Mouse (Mus musculus): ENCODE data around the gene Fbxo31. TPM values are rescaled to one million over a fixed set of nuclear protein-coding genes. Genes with fewer than 3 reads are reported as not detected.

The Fbxo31 gene
- polyA plus RNA-seq, 1 experiment from 2014 or later, result 39.6 TPM

DNA sequence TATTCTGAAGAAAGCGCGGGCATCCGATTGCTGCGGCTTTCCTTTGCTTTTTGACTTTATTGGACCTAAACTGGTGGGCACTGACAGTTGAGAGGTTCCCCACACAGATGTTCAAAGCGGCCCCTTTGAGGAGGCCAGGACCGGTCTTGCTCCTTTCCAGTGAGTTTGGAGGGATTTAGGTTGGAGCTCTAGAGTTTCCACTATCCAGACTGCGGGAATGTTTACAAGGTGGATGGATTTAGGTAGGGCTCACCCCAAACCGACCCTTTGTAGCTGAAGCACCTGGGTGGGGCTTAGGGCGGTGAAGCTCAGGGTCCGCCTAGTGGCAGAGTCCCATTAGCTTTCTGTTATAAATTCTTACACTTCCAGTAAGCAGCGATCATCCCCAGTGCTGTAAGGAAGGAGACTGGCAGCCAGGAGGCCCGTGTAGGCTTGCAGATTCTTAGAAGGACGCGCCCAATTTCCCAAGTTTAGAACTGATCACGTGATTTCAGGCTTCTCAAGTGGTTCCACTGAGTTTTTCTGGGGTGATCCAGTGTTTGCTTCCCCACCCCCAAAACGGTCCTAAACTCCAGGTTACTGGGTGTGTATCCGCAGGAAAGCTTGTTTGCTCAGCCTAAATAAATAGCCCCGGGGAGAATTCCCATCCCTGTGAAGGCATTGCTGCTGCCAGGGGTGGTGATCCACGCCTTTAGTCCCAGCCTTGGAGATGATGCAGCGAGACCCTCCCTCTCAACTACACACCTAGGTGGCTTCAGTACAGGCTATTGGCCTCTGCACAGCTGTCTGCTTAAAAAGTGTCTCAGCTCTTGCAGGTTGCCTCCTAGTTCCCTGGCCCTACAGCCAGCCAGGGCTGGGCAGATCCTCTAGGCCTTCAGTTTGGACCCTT lies 12.8 kb upstream of the Fbxo31 start:
- Histone ChIP-seq H3K9ac (replicated peaks; ENCODE audit: low read depth, low read length) (peak overlapping the region; percentile 88), H3K9me3 (ENCODE audit: control insufficient read depth, low read length) (no peaks in the 10 kb centered on the region), H3K4me1 (ENCODE audit: control insufficient read depth, insufficient read depth, low read length) (peaks cover 20% of the 10 kb centered on the region), H3K4me2 (ENCODE audit: low read depth, low read length) (peak overlapping the region; percentile 91), H3K4me3 (ENCODE audit: low read depth, low read length) (peak overlapping the region; percentile 84), H3K36me3 (ENCODE audit: control insufficient read depth, insufficient read depth, low read length) (peaks cover 20% of the 10 kb centered on the region), H3K27me3 (ENCODE audit: control insufficient read depth, insufficient read depth, low read length) (no peaks in the 10 kb centered on the region), H3K27ac (ENCODE audit: low read depth, low read length) (peak overlapping the region; percentile 16; the same call in 1 of the 2 replicates)
- 0 out of 2 replicates have a peak, but pooled peaks have one; percentile 14 for ATAC-seq (ENCODE audit: low read depth)
- 15% methylated on average over 20 of the region's 20 CpGs for WGBS

DNA sequence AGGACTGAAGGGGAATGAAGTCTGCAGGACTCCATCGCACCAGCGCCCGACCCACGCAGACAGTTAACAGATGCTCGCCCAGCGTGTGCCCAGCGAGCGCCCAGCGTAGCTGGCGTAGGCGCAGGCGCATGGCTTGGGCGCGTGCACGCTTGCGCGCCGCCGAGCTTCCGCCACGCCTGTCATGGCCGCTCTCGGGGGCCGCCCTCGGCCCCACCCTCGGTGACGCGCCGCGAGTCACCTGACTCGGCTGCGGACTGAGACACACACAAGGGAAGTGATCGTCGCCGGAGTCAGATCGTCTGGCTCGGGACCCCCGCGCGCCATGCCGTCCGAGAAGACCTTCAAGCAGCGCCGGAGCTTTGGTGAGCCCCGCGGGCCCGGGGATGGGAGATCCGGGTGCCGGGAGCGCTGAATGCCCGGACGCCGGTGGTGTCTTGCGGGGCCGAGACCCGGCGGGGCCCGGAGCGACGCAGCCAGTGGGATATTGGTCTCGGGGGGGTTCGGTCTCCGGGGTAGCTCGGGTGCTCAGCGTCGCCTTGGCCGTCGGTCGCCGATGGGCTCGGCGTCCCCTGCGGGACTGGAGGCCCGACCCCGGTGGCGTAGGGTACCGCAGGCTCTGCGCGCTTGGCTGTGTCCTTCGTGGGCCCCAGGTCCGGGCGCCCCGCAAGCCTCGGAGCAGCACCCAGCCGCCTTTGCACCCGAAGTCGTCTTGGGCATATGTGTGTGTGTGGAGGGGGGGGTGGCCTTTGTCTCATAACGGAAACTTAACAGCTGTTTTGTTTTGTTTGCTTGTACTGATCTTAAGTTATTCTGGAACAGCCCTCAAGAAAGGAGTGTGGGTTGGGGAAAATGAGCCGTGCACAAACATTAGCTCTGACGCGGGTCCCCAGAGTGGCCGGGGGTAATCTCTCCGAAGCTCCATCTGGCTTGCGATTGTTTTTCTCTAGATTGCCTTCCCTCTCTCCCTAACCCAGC lies 11.9 kb upstream of the Fbxo31 start, which contains the start of gene Map1lc3b:
Map1lc3b (plus strand) TSS at position 159 of the 975 bp plus-strand sequence.
- Histone ChIP-seq H3K9me3 (ENCODE audit: control insufficient read depth, low read length) (no peaks in the 10 kb centered on the region), H3K4me2 (ENCODE audit: low read depth, low read length) (peak within 1 kb of the TSS; percentile 91), H3K27me3 (ENCODE audit: control insufficient read depth, insufficient read depth, low read length) (no peaks in the 10 kb centered on the region), H3K27ac (ENCODE audit: low read depth, low read length) (peak within 1 kb of the TSS; percentile 85), H3K9ac (replicated peaks; ENCODE audit: low read depth, low read length) (peak within 1 kb of the TSS; percentile 88), H3K36me3 (ENCODE audit: control insufficient read depth, insufficient read depth, low read length) (peaks cover 14% of the 10 kb centered on the region), H3K4me1 (ENCODE audit: control insufficient read depth, insufficient read depth, low read length) (peaks cover 20% of the 10 kb centered on the region), H3K4me3 (ENCODE audit: low read depth, low read length) (peak within 1 kb of the TSS; percentile 84)
- peak; percentile 83 for ATAC-seq (ENCODE audit: low read depth)
- under 1% methylated on average over 82 of the region's 94 CpGs for WGBS

DNA sequence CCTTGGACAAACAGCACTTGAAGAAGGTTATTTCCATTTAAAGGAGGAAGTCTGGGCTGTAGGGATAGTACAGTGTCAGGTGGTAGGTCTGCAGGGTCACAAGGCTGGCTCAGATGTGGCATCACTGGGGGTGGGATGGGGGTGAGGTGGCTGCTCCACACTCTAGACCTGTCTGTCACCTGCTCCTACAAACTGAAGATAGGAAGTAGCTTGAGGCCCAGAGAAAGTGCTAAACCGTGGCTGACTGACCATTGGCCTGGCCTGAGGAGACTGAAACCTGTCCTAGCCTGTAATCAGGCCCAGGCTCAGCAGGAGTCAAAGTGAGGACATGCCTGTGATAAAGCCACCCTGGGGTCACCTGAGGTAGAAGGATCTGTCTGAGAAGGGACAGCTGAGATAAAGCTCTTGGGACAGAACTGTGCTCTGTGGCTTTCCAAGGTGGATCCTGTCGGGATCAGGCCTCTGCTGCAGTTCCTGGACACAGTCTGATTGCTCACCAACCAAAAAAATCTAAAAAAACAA lies 10.7 kb upstream of the Fbxo31 start:
- Histone ChIP-seq H3K36me3 (ENCODE audit: control insufficient read depth, insufficient read depth, low read length) (peaks cover 7% of the 10 kb centered on the region), H3K27me3 (ENCODE audit: control insufficient read depth, insufficient read depth, low read length) (no peaks in the 10 kb centered on the region), H3K4me1 (ENCODE audit: control insufficient read depth, insufficient read depth, low read length) (peaks cover 20% of the 10 kb centered on the region), H3K9ac (replicated peaks; ENCODE audit: low read depth, low read length) (peak overlapping the region; percentile 88; the same call in 1 of the 2 replicates), H3K4me3 (ENCODE audit: low read depth, low read length) (no peak overlapping the region), H3K4me2 (ENCODE audit: low read depth, low read length) (no peak overlapping the region), H3K9me3 (ENCODE audit: control insufficient read depth, low read length) (no peaks in the 10 kb centered on the region), H3K27ac (ENCODE audit: low read depth, low read length) (peak overlapping the region; percentile 78)
- ATAC-seq (ENCODE audit: low read depth), result no peak
- 41% methylated on average over 2 of the region's 2 CpGs for WGBS

DNA sequence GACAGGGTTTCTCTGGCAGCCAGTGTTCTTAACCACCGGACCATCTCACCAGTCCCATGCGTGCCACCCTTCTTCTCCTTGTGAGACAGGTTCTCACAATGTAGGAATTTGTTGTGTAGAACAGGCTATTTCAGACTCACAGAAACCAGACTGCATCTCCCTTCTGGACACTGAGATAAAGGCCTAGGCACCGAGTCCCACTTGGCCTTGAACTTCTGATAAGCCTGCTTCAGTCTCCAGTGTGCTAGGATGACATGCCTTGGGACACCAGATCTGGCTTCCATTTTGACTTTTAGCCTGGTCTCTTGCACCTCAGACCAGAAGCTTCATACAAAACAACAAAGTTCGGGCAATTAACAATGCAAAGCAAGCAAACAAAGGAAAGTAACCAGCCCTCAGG lies 10.1 kb upstream of the Fbxo31 start:
- no peak for ATAC-seq (ENCODE audit: low read depth)
- H3K4me1 ChIP-seq (ENCODE audit: control insufficient read depth, insufficient read depth, low read length), result peaks cover 20% of the 10 kb centered on the region
- H3K27me3 ChIP-seq (ENCODE audit: control insufficient read depth, insufficient read depth, low read length), result no peaks in the 10 kb centered on the region
- H3K27ac ChIP-seq (ENCODE audit: low read depth, low read length), result no peak overlapping the region
- WGBS, result 90% methylated on average over 4 of the region's 4 CpGs
- no peak overlapping the region for H3K9ac ChIP-seq (replicated peaks; ENCODE audit: low read depth, low read length)
- H3K36me3 ChIP-seq (ENCODE audit: control insufficient read depth, insufficient read depth, low read length), result peaks cover 4% of the 10 kb centered on the region; the same call in 1 of the 2 replicates
- H3K9me3 ChIP-seq (ENCODE audit: control insufficient read depth, low read length), result no peaks in the 10 kb centered on the region
- H3K4me3 ChIP-seq (ENCODE audit: low read depth, low read length), result no peak overlapping the region
- H3K4me2 ChIP-seq (ENCODE audit: low read depth, low read length), result no peak overlapping the region

DNA sequence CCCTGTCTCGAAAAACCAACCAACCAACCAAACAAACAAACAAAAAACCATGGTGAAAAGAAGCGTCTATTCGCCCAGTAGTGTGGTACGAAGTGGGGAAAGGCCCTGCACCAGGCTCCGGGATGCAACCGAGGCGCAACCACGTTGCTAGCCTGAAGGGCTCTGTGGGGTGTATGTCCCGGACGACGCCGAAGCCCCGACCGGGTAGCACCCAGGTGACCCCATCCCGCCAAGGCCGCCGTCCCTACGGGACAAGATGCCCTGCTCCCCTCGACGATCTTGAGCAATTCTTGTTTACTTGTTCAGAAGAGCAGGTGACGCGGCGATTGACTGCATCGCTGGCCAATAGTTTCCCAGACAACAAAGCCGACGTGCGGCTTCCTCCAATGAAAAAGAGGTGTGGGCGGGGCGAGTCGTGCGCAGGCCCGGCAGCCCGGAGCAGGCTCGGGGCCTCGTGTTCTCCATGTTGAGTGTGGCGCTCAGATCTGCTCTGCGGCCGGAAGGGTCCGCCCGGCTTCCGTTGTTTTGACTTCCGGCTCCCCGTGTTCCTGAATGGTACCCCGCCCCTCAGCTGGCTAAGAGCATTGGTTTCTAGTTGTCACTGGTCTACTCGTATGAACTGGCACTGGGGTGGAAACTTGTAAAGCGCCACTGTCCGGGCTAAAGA lies 6.7 kb upstream of the Fbxo31 start:
- WGBS, result 1% methylated on average over 47 of the region's 47 CpGs
- Histone ChIP-seq H3K27me3 (ENCODE audit: control insufficient read depth, insufficient read depth, low read length) (no peaks in the 10 kb centered on the region), H3K27ac (ENCODE audit: low read depth, low read length) (peak overlapping the region; percentile 44), H3K4me2 (ENCODE audit: low read depth, low read length) (peak overlapping the region; percentile 50), H3K4me1 (ENCODE audit: control insufficient read depth, insufficient read depth, low read length) (peaks cover 6% of the 10 kb centered on the region; the same call in 1 of the 2 replicates), H3K36me3 (ENCODE audit: control insufficient read depth, insufficient read depth, low read length) (no peaks in the 10 kb centered on the region), H3K9me3 (ENCODE audit: control insufficient read depth, low read length) (no peaks in the 10 kb centered on the region), H3K9ac (replicated peaks; ENCODE audit: low read depth, low read length) (peak overlapping the region; percentile 56), H3K4me3 (ENCODE audit: low read depth, low read length) (peak overlapping the region; percentile 57)
- peak; percentile 94 for ATAC-seq (ENCODE audit: low read depth)

DNA sequence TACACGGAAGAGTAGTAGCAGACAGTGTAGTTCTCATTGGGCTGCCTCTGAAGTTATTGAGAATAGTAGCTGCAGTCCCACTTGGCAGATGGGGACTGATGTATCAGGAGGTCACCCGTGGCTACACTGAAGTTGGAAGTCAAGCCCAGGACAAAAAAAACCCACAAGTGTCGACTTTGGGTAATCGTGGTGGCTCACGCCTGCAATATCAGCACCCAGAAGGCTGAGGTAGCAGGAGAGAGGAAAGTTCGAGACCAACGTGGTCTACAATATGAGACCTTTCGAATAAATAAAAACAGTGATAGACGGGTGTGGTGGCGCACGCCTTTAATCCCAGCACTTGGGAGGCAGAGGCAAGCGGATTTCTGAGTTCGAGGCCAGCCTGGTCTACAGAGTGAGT lies 6.1 kb upstream of the Fbxo31 start:
- no peak for ATAC-seq (ENCODE audit: low read depth)
- WGBS, result 49% methylated on average over 12 of the region's 13 CpGs

DNA sequence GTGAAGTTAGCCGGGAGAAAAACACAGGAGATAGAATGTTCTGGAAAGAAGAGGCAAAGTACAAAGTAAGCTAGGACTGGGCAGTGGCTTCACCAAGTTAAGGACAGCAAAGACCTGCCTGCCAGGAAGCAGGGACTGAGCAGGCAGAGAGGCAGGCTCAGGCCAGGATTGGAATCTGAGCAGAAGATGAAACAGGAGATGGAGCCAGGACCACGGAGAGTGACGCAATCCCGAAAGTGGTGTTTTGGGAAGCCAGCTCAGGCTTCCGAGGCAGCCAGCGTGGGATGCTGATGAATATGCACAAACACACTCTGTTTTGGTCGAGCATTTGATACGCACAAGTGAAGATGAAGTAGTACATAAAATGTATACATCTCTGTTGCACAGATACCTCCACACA lies 5.0 kb upstream of the Fbxo31 start:
- H3K27me3 ChIP-seq (ENCODE audit: control insufficient read depth, insufficient read depth, low read length), result no peaks in the 10 kb centered on the region
- H3K9me3 ChIP-seq (ENCODE audit: control insufficient read depth, low read length), result no peaks in the 10 kb centered on the region
- no peak overlapping the region for H3K4me3 ChIP-seq (ENCODE audit: low read depth, low read length)
- H3K9ac ChIP-seq (replicated peaks; ENCODE audit: low read depth, low read length), result no peak overlapping the region
- no peak for ATAC-seq (ENCODE audit: low read depth)
- no peaks in the 10 kb centered on the region for H3K36me3 ChIP-seq (ENCODE audit: control insufficient read depth, insufficient read depth, low read length)
- no peak overlapping the region for H3K4me2 ChIP-seq (ENCODE audit: low read depth, low read length)
- WGBS, result 62% methylated on average over 8 of the region's 8 CpGs
- no peaks in the 10 kb centered on the region for H3K4me1 ChIP-seq (ENCODE audit: control insufficient read depth, insufficient read depth, low read length)
- H3K27ac ChIP-seq (ENCODE audit: low read depth, low read length), result no peak overlapping the region

More for the DNA sequence above, 6.1 kb upstream of the Fbxo31 start:
- 0 out of 2 replicates have a peak overlapping the region, but pooled peaks have one; percentile 44 for H3K27ac ChIP-seq (ENCODE audit: low read depth, low read length)
- H3K4me1 ChIP-seq (ENCODE audit: control insufficient read depth, insufficient read depth, low read length), result peaks cover 3% of the 10 kb centered on the region; the same call in 1 of the 2 replicates
- peak overlapping the region; percentile 57 for H3K4me3 ChIP-seq (ENCODE audit: low read depth, low read length)
- peak overlapping the region; percentile 49 for H3K4me2 ChIP-seq (ENCODE audit: low read depth, low read length)
- H3K36me3 ChIP-seq (ENCODE audit: control insufficient read depth, insufficient read depth, low read length), result no peaks in the 10 kb centered on the region
- H3K27me3 ChIP-seq (ENCODE audit: control insufficient read depth, insufficient read depth, low read length), result no peaks in the 10 kb centered on the region
- H3K9ac ChIP-seq (replicated peaks; ENCODE audit: low read depth, low read length), result peak overlapping the region; percentile 56; the same call in 1 of the 2 replicates
- no peaks in the 10 kb centered on the region for H3K9me3 ChIP-seq (ENCODE audit: control insufficient read depth, low read length)

DNA sequence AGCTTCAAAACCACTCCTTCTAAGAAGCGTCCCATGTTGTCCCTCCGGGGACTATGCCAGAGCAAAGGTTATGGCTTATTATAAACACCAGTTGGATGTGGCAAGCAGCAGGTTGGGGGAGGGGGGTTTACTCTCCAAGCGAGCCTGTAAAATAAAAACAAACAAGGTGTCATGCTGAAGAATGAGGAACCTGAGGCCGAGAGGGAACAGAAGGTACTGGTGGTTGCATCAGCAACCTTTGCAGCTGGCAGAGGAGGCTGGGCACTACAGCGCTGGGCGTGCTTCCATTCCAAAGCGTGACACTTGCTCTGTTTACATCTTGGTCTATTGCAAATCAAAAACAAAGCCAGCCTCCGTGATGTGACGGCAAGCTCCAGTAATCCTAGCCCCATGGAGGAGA lies 1.9 kb upstream of the Fbxo31 start:
- no peak overlapping the region for H3K4me2 ChIP-seq (ENCODE audit: low read depth, low read length)
- WGBS, result 50% methylated on average over 9 of the region's 9 CpGs
- no peak overlapping the region for H3K27ac ChIP-seq (ENCODE audit: low read depth, low read length)
- no peaks in the 10 kb centered on the region for H3K36me3 ChIP-seq (ENCODE audit: control insufficient read depth, insufficient read depth, low read length)
- no peaks in the 10 kb centered on the region for H3K9me3 ChIP-seq (ENCODE audit: control insufficient read depth, low read length)
- ATAC-seq (ENCODE audit: low read depth), result no peak
- H3K4me1 ChIP-seq (ENCODE audit: control insufficient read depth, insufficient read depth, low read length), result peaks cover 19% of the 10 kb centered on the region
- no peaks in the 10 kb centered on the region for H3K27me3 ChIP-seq (ENCODE audit: control insufficient read depth, insufficient read depth, low read length)
- H3K4me3 ChIP-seq (ENCODE audit: low read depth, low read length), result no peak overlapping the region
- H3K9ac ChIP-seq (replicated peaks; ENCODE audit: low read depth, low read length), result no peak overlapping the region
